Mouse (Mus musculus) heart, embryonic 14.5 days (tissue): Measurements from ENCODE around the gene Sgsh. TPM values are rescaled to one million over a fixed set of nuclear protein-coding genes. Genes with fewer than 3 reads are reported as not detected.
A peak's percentile ranks its signal among the peaks of the same experiment; 100 is the strongest.
"Not testable (repeated sequence)": the region's sequence is repeated elsewhere in the genome, so short reads cannot be mapped to it uniquely, and the experiment has no call there.

Experiments used
- ATAC-seq: fragments of 200-750 bp; cut with Nextera tagmentation; 2 replicates; pipeline ENCODE4 v1.8.0; 2017; ENCODE audit warnings: low read depth, moderate TSS enrichment; ENCODE audit not compliant: insufficient number of reproducible peaks, insufficient read depth, low FRiP score
- H3K27ac ChIP-seq, 2 experiments: fragments of 200-500 bp in 1 of 2; fragments of 300-500 bp in 1 of 2; sonication (generic) in 1 of 2; replicated peaks in 1 of 2; 2 replicates each; pipeline ENCODE4 v1.5.1; 2012 to 2014; ENCODE audit warnings: low read depth in 2 of 2, low read length in 2 of 2, control low read depth in 1 of 2, mild to moderate bottlenecking in 1 of 2, mixed read lengths in 1 of 2; ENCODE audit not compliant: control insufficient read depth in 1 of 2, insufficient read depth in 1 of 2
- H3K27me3 ChIP-seq: fragments of 300-500 bp; sonication (generic); 2 replicates; pipeline ENCODE4 v1.6.1; 2014; ENCODE audit warnings: mild to moderate bottlenecking, low read length, control low read depth; ENCODE audit not compliant: control insufficient read depth, insufficient read depth
- H3K36me3 ChIP-seq: fragments of 300-500 bp; sonication (generic); 2 replicates; pipeline ENCODE4 v1.6.1; 2014; ENCODE audit warnings: mild to moderate bottlenecking, control low read depth, low read length, mixed read lengths; ENCODE audit not compliant: control insufficient read depth, insufficient read depth
- H3K4me1 ChIP-seq, 2 experiments: fragments of 200-500 bp in 1 of 2; fragments of 300-500 bp in 1 of 2; sonication (generic) in 1 of 2; 2 replicates each; pipeline ENCODE4 v1.6.1; 2012 to 2014; ENCODE audit warnings: low read length in 2 of 2, control low read depth in 1 of 2, mixed read lengths in 1 of 2; ENCODE audit not compliant: control insufficient read depth in 2 of 2, insufficient read depth in 2 of 2
- H3K4me2 ChIP-seq: fragments of 300-500 bp; sonication (generic); 2 replicates; pipeline ENCODE4 v1.6.1; 2014; ENCODE audit warnings: mild to moderate bottlenecking, low read length
- H3K4me3 ChIP-seq, 2 experiments: fragments of 200-500 bp in 1 of 2; fragments of 300-500 bp in 1 of 2; sonication (generic) in 1 of 2; 2 replicates each; pipeline ENCODE4 v1.5.1; 2012 to 2014; ENCODE audit warnings: low read length in 2 of 2, mild to moderate bottlenecking in 2 of 2, control low read depth in 1 of 2, low read depth in 1 of 2, moderate library complexity in 1 of 2; ENCODE audit not compliant: control insufficient read depth in 1 of 2, insufficient read depth in 1 of 2
- H3K9ac ChIP-seq: fragments of 300-500 bp; sonication (generic); 2 replicates; pipeline ENCODE4 v1.6.1; 2014; ENCODE audit warnings: mild to moderate bottlenecking, low read length
- H3K9me3 ChIP-seq: fragments of 300-500 bp; sonication (generic); 2 replicates; pipeline ENCODE4 v1.6.1; 2016; ENCODE audit warnings: low read length, control low read depth; ENCODE audit not compliant: control insufficient read depth
- WGBS: fragments of 180-500 bp; shearing (Covaris S2); extraction: QIAGEN DNeasy Blood & Tissue Kit; methylation state at CpG from one replicate; pipeline ENCODE4 v1.1.7; 2014; 5-methylcytosine and 5-hydroxymethylcytosine counted together
- polyA plus RNA-seq: library from polyadenylated mRNA; unstranded; fragments of >200 nt; fragmentation: Nextera tagmentation; extraction: Ambion mirVana; gene quantifications from 2 replicates; pipeline ENCODE4 v1.2.1, GENCODE M21; 2014

The Sgsh gene
- polyA plus RNA-seq, 1 experiment from 2014 or later = 7.4 TPM

- ATAC-seq, H3K4me3 ChIP-seq, H3K36me3 ChIP-seq, H3K9me3 ChIP-seq, H3K4me2 ChIP-seq, H3K27me3 ChIP-seq: not testable (repeated sequence)
- H3K4me1 ChIP-seq = peaks cover 29 to 31% of the 10 kb centered on the region in 2 experiments
- H3K9ac ChIP-seq = 0 out of 2 replicates have a peak overlapping the region, but pooled peaks have one; percentile 5
- peak overlapping the region; percentile 74 to 79 for H3K27ac ChIP-seq
- 0% methylated on average over 3 of the region's 3 CpGs for WGBS
Observed at GRCm38 (mm10) chr11:119387273-119387672, 31.9 kb upstream of the Sgsh start.

GRCm38 (mm10) chr11:119386306-119386705, 31.0 kb upstream of the Sgsh start:
- Histone ChIP-seq H3K27ac (no peak overlapping the region), H3K36me3 (no peaks in the 10 kb centered on the region), H3K27me3 (no peaks in the 10 kb centered on the region), H3K4me1 (peaks cover 29 to 32% of the 10 kb centered on the region in 2 experiments), H3K4me2 (no peak overlapping the region), H3K9me3 (no peaks in the 10 kb centered on the region), H3K9ac (no peak overlapping the region), H3K4me3 (no peak overlapping the region)
- no peak for ATAC-seq
- 93% methylated on average over 5 of the region's 5 CpGs for WGBS

GRCm38 (mm10) chr11:119384904-119385303, 29.6 kb upstream of the Sgsh start:
- H3K27me3 ChIP-seq = no peaks in the 10 kb centered on the region
- no peak overlapping the region; a peak in 1 of 4 replicates for H3K27ac ChIP-seq
- H3K4me1 ChIP-seq = peaks cover 26 to 31% of the 10 kb centered on the region in 2 experiments
- H3K4me3 ChIP-seq = no peak overlapping the region
- 34% methylated on average over 4 of the region's 4 CpGs for WGBS
- H3K4me2 ChIP-seq = no peak overlapping the region
- H3K36me3 ChIP-seq = 0 out of 2 replicates have a peak, but pooled peaks cover 5% of the 10 kb centered on the region
- H3K9me3 ChIP-seq = no peaks in the 10 kb centered on the region
- H3K9ac ChIP-seq = no peak overlapping the region
- ATAC-seq = no peak

- Histone ChIP-seq H3K9ac (no peak overlapping the region), H3K9me3 (no peaks in the 10 kb centered on the region), H3K4me1 (peaks cover 15 to 21% of the 10 kb centered on the region in 2 experiments; a peak in 3 of 4 replicates), H3K4me2 (no peak overlapping the region), H3K36me3 (peaks cover 29% of the 10 kb centered on the region), H3K27me3 (no peaks in the 10 kb centered on the region), H3K27ac (peak overlapping the region; percentile 46 to 68; a peak in 2 of 4 replicates), H3K4me3 (no peak overlapping the region)
- ATAC-seq = no peak
- WGBS = 52% methylated on average over 6 of the region's 6 CpGs
Observed at GRCm38 (mm10) chr11:119382338-119382850, 27.1 kb upstream of the Sgsh start.

- Histone ChIP-seq H3K36me3 (peaks cover 35% of the 10 kb centered on the region), H3K9ac (no peak overlapping the region), H3K4me1 (peaks cover 11 to 16% of the 10 kb centered on the region in 2 experiments; a peak in 3 of 4 replicates), H3K27ac (peak overlapping the region; percentile 46 to 68), H3K4me2 (no peak overlapping the region), H3K9me3 (no peaks in the 10 kb centered on the region), H3K4me3 (no peak overlapping the region), H3K27me3 (no peaks in the 10 kb centered on the region)
- WGBS = 34% methylated on average over 9 of the region's 9 CpGs
- ATAC-seq = no peak
Observed at GRCm38 (mm10) chr11:119381631-119382337, 26.4 kb upstream of the Sgsh start.

- Histone ChIP-seq H3K9me3 (no peaks in the 10 kb centered on the region), H3K4me2 (no peak overlapping the region), H3K36me3 (peaks cover 38% of the 10 kb centered on the region), H3K27me3 (no peaks in the 10 kb centered on the region), H3K9ac (no peak overlapping the region), H3K27ac (no peak overlapping the region), H3K4me1 (peaks cover 9 to 11% of the 10 kb centered on the region in 2 experiments; a peak in 3 of 4 replicates), H3K4me3 (no peak overlapping the region)
- no peak for ATAC-seq
- 90% methylated on average over 1 of the region's 1 CpGs for WGBS
Observed at GRCm38 (mm10) chr11:119378551-119378950, 23.2 kb upstream of the Sgsh start.

GRCm38 (mm10) chr11:119377326-119377725, 22.0 kb upstream of the Sgsh start:
- WGBS = 90% methylated on average over 11 of the region's 11 CpGs
- Histone ChIP-seq H3K4me3 (no peak overlapping the region), H3K27me3 (no peaks in the 10 kb centered on the region), H3K9ac (no peak overlapping the region), H3K27ac (no peak overlapping the region), H3K4me1 (peaks cover 9 to 11% of the 10 kb centered on the region in 2 experiments; a peak in 3 of 4 replicates), H3K4me2 (no peak overlapping the region), H3K36me3 (peaks cover 38% of the 10 kb centered on the region), H3K9me3 (no peaks in the 10 kb centered on the region)
- ATAC-seq = no peak
